Comparison of ENCODE assay signal across 8 mouse cellular contexts in genomic region chr8:4413764-4414163, GRCm38 (mm10).
DNase-seq lines count a peak whose midpoint lies in the region; ATAC-seq lines count a peak whose summit lies in the region.
"Had no signal": no experiment of that assay in that cellular context is flagged by ENCODE, and none has a peak within 500 bp of the region (broad histone marks: within the 10 kb centered on the region; RNA-seq: fewer than 3 reads in every experiment).

No protein-coding gene starts in this region.

- DNase-seq in lung, postnatal 4 days, result no peak
- DNase-seq in gastrocnemius, adult 18-20 months (ENCODE audit: low spot score), result no peak
- DNase-seq: liver, embryonic 13.5 days had no signal

- WGBS in lung, embryonic 16.5 days, result 21% methylated on average over 4 of the region's 4 CpGs
- WGBS in forebrain, embryonic 12.5 days, result 17% methylated on average over 4 of the region's 4 CpGs
- 18% methylated on average over 4 of the region's 4 CpGs for whole genome bisulfite sequencing in intestine, embryonic 16.5 days
- WGBS in stomach, embryonic 15.5 days, result 32% methylated on average over 4 of the region's 4 CpGs
- 63% methylated on average over 4 of the region's 4 CpGs for WGBS in liver, embryonic 12.5 days (ENCODE audit: insufficient replicate concordance)

- ATAC-seq in lung, embryonic 16.5 days (ENCODE audit: low read depth), result peak; percentile 79
- ATAC-seq in forebrain, embryonic 12.5 days (ENCODE audit: low FRiP score), result peak; percentile 92
- ATAC-seq in intestine, embryonic 16.5 days, result peak; percentile 61
- peak; percentile 60; the same call in 1 of the 2 replicates for ATAC-seq in stomach, embryonic 15.5 days (ENCODE audit: insufficient read depth, low FRiP score, low read depth)
- no peak for ATAC-seq in liver, embryonic 12.5 days

- H3K9ac ChIP-seq in lung, embryonic 16.5 days (ENCODE audit: low read length), result no peak overlapping the region
- no peak overlapping the region for H3K9ac ChIP-seq in forebrain, embryonic 12.5 days
- H3K9ac ChIP-seq in intestine, embryonic 16.5 days (ENCODE audit: low read depth, low read length), result no peak overlapping the region
- no peak overlapping the region for H3K9ac ChIP-seq in stomach, embryonic 15.5 days
- no peak overlapping the region for H3K9ac ChIP-seq in liver, embryonic 12.5 days
- H3K9ac ChIP-seq: liver, embryonic 13.5 days had no signal

- no peak overlapping the region for H3K4me3 ChIP-seq in lung, embryonic 16.5 days (ENCODE audit: low read length)
- H3K4me3 ChIP-seq in forebrain, embryonic 12.5 days (replicated peaks), result no peak overlapping the region
- H3K4me3 ChIP-seq in intestine, embryonic 16.5 days (ENCODE audit: low read length), result no peak overlapping the region
- no peak overlapping the region for H3K4me3 ChIP-seq in stomach, embryonic 15.5 days (replicated peaks)
- H3K4me3 ChIP-seq in liver, embryonic 12.5 days, result no peak overlapping the region
- H3K4me3 ChIP-seq: liver, embryonic 13.5 days had no signal

- H3K27me3 ChIP-seq in lung, embryonic 16.5 days (ENCODE audit: control insufficient read depth, insufficient read depth, low read depth, low read length), result no peaks in the 10 kb centered on the region
- no peaks in the 10 kb centered on the region for H3K27me3 ChIP-seq in forebrain, embryonic 12.5 days
- H3K27me3 ChIP-seq in intestine, embryonic 16.5 days (replicated peaks; ENCODE audit: control insufficient read depth, insufficient read depth, low read length), result no peaks in the 10 kb centered on the region
- H3K27me3 ChIP-seq in stomach, embryonic 15.5 days (replicated peaks), result no peaks in the 10 kb centered on the region
- H3K27me3 ChIP-seq in liver, embryonic 12.5 days (replicated peaks), result no peaks in the 10 kb centered on the region
- H3K27me3 ChIP-seq: liver, embryonic 13.5 days had no signal

- no peak overlapping the region for H3K4me2 ChIP-seq in lung, embryonic 16.5 days (ENCODE audit: low read depth, low read length)
- H3K4me2 ChIP-seq in forebrain, embryonic 12.5 days, result peak overlapping the region; percentile 13; the same call in 1 of the 2 replicates
- H3K4me2 ChIP-seq in intestine, embryonic 16.5 days (ENCODE audit: low read depth, low read length), result no peak overlapping the region
- H3K4me2 ChIP-seq in stomach, embryonic 15.5 days, result no peak overlapping the region
- H3K4me2 ChIP-seq in liver, embryonic 12.5 days, result no peak overlapping the region
- H3K4me2 ChIP-seq: liver, embryonic 13.5 days had no signal

- H3K27ac ChIP-seq in lung, embryonic 16.5 days (ENCODE audit: low read length), result no peak overlapping the region
- peak overlapping the region; percentile 65 for H3K27ac ChIP-seq in forebrain, embryonic 12.5 days
- no peak overlapping the region for H3K27ac ChIP-seq in intestine, embryonic 16.5 days (ENCODE audit: low read length)
- H3K27ac ChIP-seq in stomach, embryonic 15.5 days, result no peak overlapping the region
- no peak overlapping the region for H3K27ac ChIP-seq in liver, embryonic 12.5 days
- H3K27ac ChIP-seq: liver, embryonic 13.5 days had no signal

- H3K36me3 ChIP-seq in lung, embryonic 16.5 days (ENCODE audit: control insufficient read depth, insufficient read depth, low read length), result no peaks in the 10 kb centered on the region
- H3K36me3 ChIP-seq in forebrain, embryonic 12.5 days (replicated peaks), result no peaks in the 10 kb centered on the region
- H3K36me3 ChIP-seq in intestine, embryonic 16.5 days (ENCODE audit: control insufficient read depth, insufficient read depth, low read length), result no peaks in the 10 kb centered on the region
- no peaks in the 10 kb centered on the region for H3K36me3 ChIP-seq in stomach, embryonic 15.5 days
- no peaks in the 10 kb centered on the region for H3K36me3 ChIP-seq in liver, embryonic 12.5 days
- H3K36me3 ChIP-seq: liver, embryonic 13.5 days had no signal

- no peaks in the 10 kb centered on the region for H3K9me3 ChIP-seq in lung, embryonic 16.5 days (ENCODE audit: control insufficient read depth, low read length)
- H3K9me3 ChIP-seq in forebrain, embryonic 12.5 days, result no peaks in the 10 kb centered on the region
- no peaks in the 10 kb centered on the region for H3K9me3 ChIP-seq in intestine, embryonic 16.5 days (ENCODE audit: control insufficient read depth, low read length)
- H3K9me3 ChIP-seq in stomach, embryonic 15.5 days, result no peaks in the 10 kb centered on the region
- H3K9me3 ChIP-seq in liver, embryonic 12.5 days (replicated peaks), result no peaks in the 10 kb centered on the region
- H3K9me3 ChIP-seq: liver, embryonic 13.5 days had no signal

- 0 out of 2 replicates have a peak, but pooled peaks cover 6% of the 10 kb centered on the region for H3K4me1 ChIP-seq in lung, embryonic 16.5 days (replicated peaks; ENCODE audit: control insufficient read depth, insufficient read depth, low read length)
- peaks cover 8% of the 10 kb centered on the region for H3K4me1 ChIP-seq in forebrain, embryonic 12.5 days
- H3K4me1 ChIP-seq in intestine, embryonic 16.5 days (ENCODE audit: control insufficient read depth, insufficient read depth, low read length), result no peaks in the 10 kb centered on the region
- H3K4me1 ChIP-seq in stomach, embryonic 15.5 days, result no peaks in the 10 kb centered on the region
- H3K4me1 ChIP-seq in liver, embryonic 12.5 days, result no peaks in the 10 kb centered on the region
- H3K4me1 ChIP-seq: liver, embryonic 13.5 days had no signal
